Mouse (Mus musculus) inflammation-experienced regulatory T-cells, adult 6 months (primary cell): ENCODE results near the gene Rpl36. TPM values are rescaled to one million over a fixed set of nuclear protein-coding genes. Genes with fewer than 3 reads are reported as not detected.
"Not testable (repeated sequence)": the region's sequence is repeated elsewhere in the genome, so short reads cannot be mapped to it uniquely, and the experiment has no call there.

ENCODE experiments used
- ATAC-seq: one replicate; pipeline ENCODE4 v1.8.0; 2017
- polyA plus RNA-seq, 3 experiments: library from polyadenylated mRNA; unstranded; fragments of 100-300 nt; shearing (Covaris generic); gene quantifications; one replicate each; pipeline ENCODE4 v1.2.1; 2017

The Rpl36 gene
- polyA plus RNA-seq, 3 experiments from 2014 or later, result 2,478 to 5,003 (median 4,913) TPM

GRCm38 (mm10) chr17:56609452-56610171 lies 3.6 kb upstream of the Rpl36 start, which contains the start of gene 2410015M20Rik:
Gene 2410015M20Rik, minus strand, starts transcription at chr17:56609771.
- peak; percentile 87 for ATAC-seq

GRCm38 (mm10) chr17:56611323-56611722 lies 1.9 kb upstream of the Rpl36 start:
- no peak for ATAC-seq

GRCm38 (mm10) chr17:56611861-56612564 lies 1.2 kb upstream of the Rpl36 start:
- ATAC-seq, result no peak

DNA sequence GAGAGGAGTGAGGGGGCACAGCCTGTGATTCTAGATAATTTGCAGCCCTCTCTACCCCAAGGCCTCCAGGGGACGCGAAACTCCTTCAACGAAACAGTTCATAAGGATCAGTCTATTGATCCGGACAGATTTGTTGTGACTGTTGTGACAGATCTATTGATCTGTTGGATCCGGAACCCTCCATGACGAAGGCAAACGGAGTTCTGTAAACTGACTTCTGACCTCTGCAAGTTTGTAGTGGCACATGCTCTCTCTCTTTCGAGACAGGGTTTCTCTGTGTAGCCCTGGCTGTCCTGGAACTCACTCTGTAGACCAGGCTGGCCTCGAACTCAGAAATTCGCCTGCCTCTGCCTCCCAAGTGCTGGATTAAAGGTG lies 664 bp upstream of the Rpl36 start:
- ATAC-seq, result not testable (repeated sequence)

DNA sequence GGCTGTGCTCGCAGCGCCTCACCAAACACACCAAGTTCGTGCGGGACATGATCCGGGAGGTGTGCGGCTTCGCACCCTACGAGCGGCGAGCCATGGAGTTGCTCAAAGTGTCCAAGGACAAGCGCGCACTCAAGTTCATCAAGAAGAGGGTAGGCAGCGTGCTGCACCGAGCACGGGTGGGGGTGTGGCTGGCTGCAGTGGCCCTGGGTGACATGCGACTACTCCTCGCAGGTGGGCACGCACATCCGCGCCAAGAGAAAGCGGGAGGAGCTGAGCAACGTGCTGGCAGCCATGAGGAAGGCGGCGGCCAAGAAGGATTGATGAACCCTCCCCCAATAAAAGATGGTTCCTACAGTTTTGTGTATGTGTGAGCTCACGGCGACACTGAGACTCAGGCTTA lies 677 bp downstream of the Rpl36 start:
- ATAC-seq, result not testable (repeated sequence)

- no peak for ATAC-seq
Measured at GRCm38 (mm10) chr17:56614391-56615135, 1.3 kb downstream of the Rpl36 start.

GRCm38 (mm10) chr17:56615136-56615784 lies 2.0 kb downstream of the Rpl36 start:
- ATAC-seq, result no peak

GRCm38 (mm10) chr17:56615792-56616191 lies 2.6 kb downstream of the Rpl36 start:
- no peak for ATAC-seq

DNA sequence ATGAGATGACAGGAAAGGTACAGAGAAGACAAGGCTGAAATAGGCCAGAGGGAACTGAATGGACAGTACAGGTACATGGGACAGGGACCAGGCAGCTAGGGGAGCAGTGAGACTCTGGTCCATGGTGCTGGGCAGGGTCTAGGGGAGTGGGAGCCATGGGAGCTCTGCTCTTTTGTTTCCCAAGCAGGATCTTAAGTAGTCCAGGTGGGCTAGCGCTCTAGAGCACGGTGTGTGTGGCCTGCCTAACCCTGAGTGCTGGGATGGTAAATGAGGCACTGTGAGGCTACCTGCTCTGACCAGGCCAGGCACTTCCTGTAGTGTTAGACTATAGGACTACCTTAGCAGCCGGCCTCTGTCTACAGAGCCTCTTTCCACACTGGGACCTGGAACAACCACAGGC lies 3.5 kb downstream of the Rpl36 start:
- ATAC-seq, result no peak

- no peak for ATAC-seq
Measured at GRCm38 (mm10) chr17:56617628-56618027, 4.4 kb downstream of the Rpl36 start.

DNA sequence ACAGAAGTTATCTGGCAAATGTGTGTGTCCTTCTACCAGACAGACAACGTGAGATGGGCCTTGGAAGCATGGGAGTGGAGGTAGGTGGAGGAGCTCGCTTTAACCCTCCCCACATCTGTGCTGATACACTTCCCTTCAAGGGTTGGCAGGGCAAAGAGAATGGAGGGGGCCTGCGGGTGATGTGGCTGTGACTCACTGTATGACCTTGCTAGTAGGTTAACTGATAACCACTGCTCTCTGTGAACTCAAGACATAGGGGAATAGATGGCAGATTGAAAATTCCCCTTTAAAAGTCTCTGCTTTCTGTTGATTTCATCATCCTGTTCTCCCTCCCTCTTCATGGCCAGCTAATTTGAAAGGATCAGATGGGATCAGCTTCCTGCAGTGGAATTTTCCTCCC lies 12.3 kb downstream of the Rpl36 start:
- no peak for ATAC-seq

- peak; percentile 3 for ATAC-seq
Measured at GRCm38 (mm10) chr17:56626260-56626659, 13.0 kb downstream of the Rpl36 start.

DNA sequence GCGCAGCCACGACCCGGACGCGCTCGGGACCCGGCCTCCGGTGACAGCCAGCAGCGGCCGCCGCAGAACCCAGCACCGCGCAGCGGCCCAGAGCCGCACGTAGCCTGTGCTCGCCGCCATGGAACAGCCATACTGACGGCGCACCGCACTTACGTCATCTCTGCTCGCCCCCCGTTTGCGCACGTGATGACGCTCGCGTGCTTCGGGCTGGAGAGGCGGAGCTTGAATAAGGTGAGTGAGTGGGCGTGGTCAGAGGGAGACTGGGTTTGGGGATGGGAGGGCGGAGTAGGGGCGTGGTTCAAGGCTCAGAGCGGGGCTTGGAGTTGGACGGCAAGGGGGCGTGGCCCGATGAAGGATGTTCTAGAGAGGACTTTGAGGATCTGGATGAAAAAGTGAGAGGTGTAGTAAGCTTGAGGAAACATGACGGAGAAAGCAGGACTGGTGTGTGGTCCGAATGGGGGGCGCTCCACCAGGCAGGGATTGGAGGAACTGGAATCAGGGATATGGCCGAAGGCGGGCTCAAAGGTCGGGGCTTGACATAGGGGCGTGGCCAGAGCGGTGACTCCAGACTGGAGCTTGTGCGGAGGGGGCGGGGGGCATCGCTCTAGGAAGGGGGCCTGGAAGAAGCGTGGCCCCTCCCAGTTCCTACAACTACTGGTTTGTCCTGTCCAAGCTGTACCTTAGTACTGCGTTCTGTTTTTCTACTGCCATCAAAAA lies 13.7 kb downstream of the Rpl36 start, which contains the start of gene Lonp1:
Lonp1 (minus strand) TSS at position 134 of the 717 bp plus-strand sequence.
- ATAC-seq, result peak; percentile 92

DNA sequence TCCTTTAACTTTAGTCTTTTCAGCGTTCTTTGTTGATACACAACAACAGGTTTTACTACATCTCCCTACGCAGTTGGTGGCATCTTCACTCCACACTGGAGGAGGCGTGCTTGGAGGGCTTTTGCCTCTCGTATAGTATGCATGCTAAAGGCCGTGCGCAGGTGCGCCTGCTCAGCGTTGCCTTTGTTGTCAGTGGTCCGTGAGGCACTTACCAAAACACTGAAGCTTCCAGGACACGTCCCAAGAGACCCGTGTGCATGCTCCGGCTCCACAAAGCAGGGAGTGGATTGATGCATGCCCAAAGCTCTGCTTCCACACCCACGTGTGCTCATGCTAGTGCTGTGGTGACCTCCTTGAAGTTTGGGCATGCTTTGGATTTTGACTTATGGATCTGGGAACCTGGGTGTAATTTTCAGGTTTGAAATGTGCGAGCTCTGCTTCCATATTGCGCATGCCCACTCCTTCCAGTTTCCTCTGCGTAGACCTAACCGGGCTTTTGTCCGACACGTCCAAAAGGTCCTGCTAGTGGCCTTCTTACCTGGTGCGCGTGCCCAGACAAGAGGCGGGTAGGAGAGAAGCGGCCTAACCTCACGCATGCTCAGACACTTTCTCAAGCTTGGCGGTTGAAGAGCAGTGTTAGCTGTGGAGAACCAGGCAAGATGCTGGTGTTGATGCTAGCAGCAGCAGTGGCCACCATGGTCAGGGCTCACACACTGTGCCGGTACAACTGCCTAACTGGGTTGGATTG lies 14.5 kb downstream of the Rpl36 start, which contains the start of gene Catsperd:
Catsperd (plus strand) TSS at position 614 of the 748 bp plus-strand sequence.
- peak; percentile 12 for ATAC-seq

GRCm38 (mm10) chr17:56629800-56630781 lies 16.9 kb downstream of the Rpl36 start:
- not testable (repeated sequence) for ATAC-seq

GRCm38 (mm10) chr17:56631807-56632206 lies 18.6 kb downstream of the Rpl36 start:
- ATAC-seq, result no peak

DNA sequence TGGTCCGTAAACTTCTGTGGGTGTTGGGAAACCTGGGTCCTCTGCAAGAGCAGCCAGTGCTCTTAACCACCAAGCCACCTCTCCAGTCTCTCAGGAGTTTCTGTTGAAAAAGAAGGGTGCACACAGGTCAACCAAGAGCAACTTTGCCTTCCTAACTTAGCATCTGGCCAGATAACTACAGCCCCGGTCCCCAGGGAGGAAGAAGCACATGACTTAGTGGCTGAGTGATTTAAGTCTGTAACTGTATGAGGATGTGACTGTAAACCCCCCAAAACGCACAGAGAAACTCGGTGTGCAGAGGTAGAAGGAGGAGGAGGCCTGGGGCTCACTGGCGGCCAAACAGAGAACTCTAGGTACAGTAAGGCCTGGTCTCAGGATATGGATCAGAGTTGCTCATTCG lies 20.8 kb downstream of the Rpl36 start:
- no peak for ATAC-seq

DNA sequence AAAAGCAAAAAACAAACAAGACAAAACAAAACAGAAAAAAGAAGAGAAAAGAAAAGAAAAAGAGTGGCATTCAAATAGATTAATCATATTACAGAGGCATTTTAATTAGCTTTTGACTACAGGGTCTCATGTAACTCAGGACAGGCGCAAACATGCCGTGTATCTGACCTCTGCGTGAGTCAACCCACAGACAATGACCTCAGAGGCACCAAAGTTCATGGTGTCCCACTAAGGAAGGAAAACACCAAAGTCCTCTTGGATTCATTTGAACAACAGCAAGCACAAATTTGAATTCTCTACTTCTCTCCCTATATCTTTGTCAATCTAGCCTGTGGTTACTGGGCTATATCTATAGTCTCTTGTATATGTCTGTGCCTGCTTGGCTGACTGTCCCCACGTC lies 30.0 kb downstream of the Rpl36 start:
- no peak for ATAC-seq

GRCm38 (mm10) chr17:56647546-56647945 lies 34.3 kb downstream of the Rpl36 start:
- ATAC-seq, result no peak

DNA sequence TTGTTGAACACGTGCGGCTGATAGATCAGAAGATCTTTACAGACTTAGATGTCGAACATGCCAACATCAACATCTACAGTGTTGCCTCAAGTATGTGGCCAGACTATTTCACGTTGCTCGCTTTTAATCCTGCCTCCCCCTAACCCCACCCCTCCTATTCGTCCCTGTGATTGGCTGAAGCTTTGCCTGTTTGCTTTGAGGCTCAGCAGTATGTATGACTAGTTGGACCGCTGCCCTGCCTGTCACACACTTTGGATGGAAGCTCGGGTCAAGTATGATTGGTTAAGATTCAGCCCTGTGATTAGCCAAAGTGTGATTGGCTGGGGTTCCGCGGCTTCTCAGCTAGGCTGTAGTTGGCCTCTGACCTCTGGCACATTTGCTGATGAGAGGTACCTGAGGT lies 38.6 kb downstream of the Rpl36 start:
- ATAC-seq, result no peak
